Mouse (Mus musculus) midbrain, embryonic 15.5 days (tissue): ENCODE results near the gene Flt3l. TPM values are rescaled to one million over a fixed set of nuclear protein-coding genes. Genes with fewer than 3 reads are reported as not detected.
A peak's percentile ranks its signal among the peaks of the same experiment; 100 is the strongest.

Experiments
- ATAC-seq: fragments of 200-750 bp; cut with Nextera tagmentation; replicated peaks from 2 replicates; pipeline ENCODE4 v1.8.0; 2017; ENCODE audit warnings: moderate TSS enrichment
- H3K27ac ChIP-seq: fragments of 300-500 bp; sonication (generic); 2 replicates; pipeline ENCODE4 v1.5.1; 2015; ENCODE audit warnings: mild to moderate bottlenecking, inconsistent platforms
- H3K27me3 ChIP-seq: fragments of 300-500 bp; sonication (generic); replicated peaks from 2 replicates; pipeline ENCODE4 v1.6.1; 2015; ENCODE audit warnings: inconsistent platforms
- H3K36me3 ChIP-seq: fragments of 300-500 bp; sonication (generic); replicated peaks from 2 replicates; pipeline ENCODE4 v1.6.1; 2015; ENCODE audit warnings: inconsistent platforms
- H3K4me1 ChIP-seq: fragments of 300-500 bp; sonication (generic); 2 replicates; pipeline ENCODE4 v1.6.1; 2015; ENCODE audit warnings: inconsistent platforms
- H3K4me2 ChIP-seq: fragments of 300-500 bp; sonication (generic); 2 replicates; pipeline ENCODE4 v1.6.1; 2015; ENCODE audit warnings: inconsistent platforms, mild to moderate bottlenecking, moderate library complexity
- H3K4me3 ChIP-seq: fragments of 300-500 bp; sonication (generic); 2 replicates; pipeline ENCODE4 v1.5.1; 2015; ENCODE audit warnings: mild to moderate bottlenecking, inconsistent platforms
- H3K9ac ChIP-seq: fragments of 300-500 bp; sonication (generic); 2 replicates; pipeline ENCODE4 v1.6.1; 2015; ENCODE audit warnings: mild to moderate bottlenecking, inconsistent platforms
- H3K9me3 ChIP-seq: fragments of 300-500 bp; sonication (generic); 2 replicates; pipeline ENCODE4 v1.6.1; 2016; ENCODE audit warnings: inconsistent platforms
- WGBS: fragments of 180-500 bp; shearing (Covaris S2); methylation state at CpG from one replicate; pipeline ENCODE4 v1.1.7; 2015; ENCODE audit warnings: mixed read lengths; 5-methylcytosine and 5-hydroxymethylcytosine counted together
- polyA plus RNA-seq: library from polyadenylated mRNA; unstranded; fragments of >200 nt; fragmentation: Nextera tagmentation; extraction: Ambion mirVana; gene quantifications from 2 replicates; pipeline ENCODE4 v1.2.1, GENCODE M21; 2015

Flt3l gene
- 2.1 and 2.3 TPM in 2 replicates for polyA plus RNA-seq

GRCm38 (mm10) chr7:45135993-45136567 is at the start of gene Flt3l, which contains the start of gene Gm45713:
Gene Flt3l, minus strand, starts transcription at chr7:45136432.
Gene Gm45713, minus strand, starts transcription at chr7:45136231.
- Histone ChIP-seq H3K27me3 (no peaks in the 10 kb centered on the region), H3K4me2 (peak within 1 kb of the TSS; percentile 61), H3K36me3 (no peaks in the 10 kb centered on the region), H3K9me3 (no peaks in the 10 kb centered on the region), H3K4me3 (peak within 1 kb of the TSS; percentile 38), H3K4me1 (peaks cover 8% of the 10 kb centered on the region; the same call in 1 of the 2 replicates), H3K9ac (peak within 1 kb of the TSS; percentile 41; the same call in 1 of the 2 replicates), H3K27ac (no peak within 1 kb of the TSS)
- ATAC-seq: peak; percentile 79
- 4% methylated on average over 29 of the region's 29 CpGs for WGBS

GRCm38 (mm10) chr7:45185921-45186320 is 49.7 kb upstream of the Flt3l start:
- Histone ChIP-seq H3K4me3 (no peak overlapping the region), H3K9ac (no peak overlapping the region), H3K9me3 (no peaks in the 10 kb centered on the region), H3K27ac (no peak overlapping the region), H3K27me3 (peaks cover 48% of the 10 kb centered on the region), H3K4me1 (peaks cover 23% of the 10 kb centered on the region), H3K4me2 (no peak overlapping the region), H3K36me3 (no peaks in the 10 kb centered on the region)
- WGBS: 59% methylated on average over 7 of the region's 7 CpGs
- no peak for ATAC-seq

GRCm38 (mm10) chr7:45183672-45184071 is 47.4 kb upstream of the Flt3l start:
- Histone ChIP-seq H3K4me1 (peaks cover 24% of the 10 kb centered on the region), H3K36me3 (no peaks in the 10 kb centered on the region), H3K9ac (no peak overlapping the region), H3K27me3 (peaks cover 70% of the 10 kb centered on the region), H3K27ac (no peak overlapping the region), H3K4me3 (no peak overlapping the region), H3K4me2 (no peak overlapping the region), H3K9me3 (no peaks in the 10 kb centered on the region)
- no peak for ATAC-seq
- WGBS: 65% methylated on average over 7 of the region's 7 CpGs

- Histone ChIP-seq H3K4me3 (peak overlapping the region; percentile 37), H3K36me3 (no peaks in the 10 kb centered on the region), H3K27ac (no peak overlapping the region), H3K27me3 (peaks cover 81% of the 10 kb centered on the region), H3K9me3 (no peaks in the 10 kb centered on the region), H3K9ac (peak overlapping the region; percentile 25; the same call in 1 of the 2 replicates), H3K4me1 (peaks cover 24% of the 10 kb centered on the region), H3K4me2 (peak overlapping the region; percentile 62)
- no peak; the same call in 1 of the 2 replicates for ATAC-seq
- whole genome bisulfite sequencing: 17% methylated on average over 11 of the region's 11 CpGs
Measured at GRCm38 (mm10) chr7:45182606-45183005, 46.4 kb upstream of the Flt3l start.

GRCm38 (mm10) chr7:45182199-45182601 is 46.0 kb upstream of the Flt3l start:
- H3K36me3 ChIP-seq: no peaks in the 10 kb centered on the region
- peaks cover 24% of the 10 kb centered on the region for H3K4me1 ChIP-seq
- H3K9ac ChIP-seq: peak overlapping the region; percentile 25; the same call in 1 of the 2 replicates
- H3K4me3 ChIP-seq: peak overlapping the region; percentile 37
- no peak overlapping the region for H3K27ac ChIP-seq
- H3K9me3 ChIP-seq: no peaks in the 10 kb centered on the region
- H3K4me2 ChIP-seq: peak overlapping the region; percentile 62
- under 1% methylated on average over 34 of the region's 34 CpGs for WGBS
- peak; percentile 84 for ATAC-seq
- peaks cover 85% of the 10 kb centered on the region for H3K27me3 ChIP-seq

- ATAC-seq: no peak; the same call in 1 of the 2 replicates
- WGBS: 3% methylated on average over 34 of the region's 35 CpGs
Measured at GRCm38 (mm10) chr7:45181540-45181939, 45.3 kb upstream of the Flt3l start.

GRCm38 (mm10) chr7:45180896-45181477 is 44.8 kb upstream of the Flt3l start, which contains the start of gene Pth2:
Gene Pth2, plus strand, starts transcription at chr7:45180995.
- H3K9ac ChIP-seq: peak within 1 kb of the TSS; percentile 2; the same call in 1 of the 2 replicates
- WGBS: 18% methylated on average over 20 of the region's 20 CpGs
- peak within 1 kb of the TSS; percentile 37 for H3K4me3 ChIP-seq
- peaks cover 30% of the 10 kb centered on the region for H3K4me1 ChIP-seq
- no peak for ATAC-seq
- no peaks in the 10 kb centered on the region for H3K36me3 ChIP-seq
- peaks cover 96% of the 10 kb centered on the region for H3K27me3 ChIP-seq
- H3K4me2 ChIP-seq: peak within 1 kb of the TSS; percentile 62
- no peak within 1 kb of the TSS for H3K27ac ChIP-seq
- no peaks in the 10 kb centered on the region for H3K9me3 ChIP-seq

More at GRCm38 (mm10) chr7:45181540-45181939, 45.3 kb upstream of the Flt3l start:
- H3K4me1 ChIP-seq: peaks cover 24% of the 10 kb centered on the region
- H3K27ac ChIP-seq: no peak overlapping the region
- no peaks in the 10 kb centered on the region for H3K9me3 ChIP-seq
- H3K27me3 ChIP-seq: peaks cover 90% of the 10 kb centered on the region
- H3K36me3 ChIP-seq: no peaks in the 10 kb centered on the region
- peak overlapping the region; percentile 37 for H3K4me3 ChIP-seq
- peak overlapping the region; percentile 2; the same call in 1 of the 2 replicates for H3K9ac ChIP-seq
- H3K4me2 ChIP-seq: peak overlapping the region; percentile 62

GRCm38 (mm10) chr7:45179469-45179868 is 43.2 kb upstream of the Flt3l start, which contains the start of gene Gfy:
Gene Gfy, minus strand, starts transcription at chr7:45179569.
- H3K9ac ChIP-seq: no peak within 1 kb of the TSS
- no peak within 1 kb of the TSS for H3K4me3 ChIP-seq
- no peak within 1 kb of the TSS for H3K4me2 ChIP-seq
- H3K4me1 ChIP-seq: peaks cover 33% of the 10 kb centered on the region
- no peaks in the 10 kb centered on the region for H3K9me3 ChIP-seq
- no peaks in the 10 kb centered on the region for H3K36me3 ChIP-seq
- 23% methylated on average over 7 of the region's 7 CpGs for WGBS
- no peak within 1 kb of the TSS for H3K27ac ChIP-seq
- peaks cover 99% of the 10 kb centered on the region for H3K27me3 ChIP-seq
- ATAC-seq: no peak

GRCm38 (mm10) chr7:45178550-45178949 is 42.3 kb upstream of the Flt3l start:
- Histone ChIP-seq H3K36me3 (no peaks in the 10 kb centered on the region), H3K4me3 (no peak overlapping the region), H3K4me1 (peaks cover 33% of the 10 kb centered on the region), H3K9ac (no peak overlapping the region), H3K9me3 (no peaks in the 10 kb centered on the region), H3K4me2 (no peak overlapping the region), H3K27ac (no peak overlapping the region), H3K27me3 (peaks cover 96% of the 10 kb centered on the region)
- 24% methylated on average over 7 of the region's 7 CpGs for WGBS
- no peak for ATAC-seq

GRCm38 (mm10) chr7:45176356-45176755 is 40.1 kb upstream of the Flt3l start:
- Histone ChIP-seq H3K4me1 (peaks cover 19% of the 10 kb centered on the region), H3K9me3 (no peaks in the 10 kb centered on the region), H3K36me3 (no peaks in the 10 kb centered on the region), H3K9ac (0 out of 2 replicates have a peak overlapping the region, but pooled peaks have one; percentile 4), H3K27me3 (peaks cover 80% of the 10 kb centered on the region), H3K27ac (no peak overlapping the region), H3K4me2 (peak overlapping the region; percentile 35), H3K4me3 (peak overlapping the region; percentile 18)
- WGBS: 4% methylated on average over 28 of the region's 31 CpGs
- no peak for ATAC-seq

- H3K9ac ChIP-seq: 0 out of 2 replicates have a peak overlapping the region, but pooled peaks have one; percentile 4
- WGBS: 2% methylated on average over 23 of the region's 23 CpGs
Measured at GRCm38 (mm10) chr7:45175929-45176328, 39.7 kb upstream of the Flt3l start.

GRCm38 (mm10) chr7:45175398-45175797 is 39.2 kb upstream of the Flt3l start:
- Histone ChIP-seq H3K27me3 (peaks cover 71% of the 10 kb centered on the region), H3K27ac (no peak overlapping the region), H3K9me3 (no peaks in the 10 kb centered on the region), H3K4me3 (no peak overlapping the region), H3K9ac (no peak overlapping the region), H3K4me1 (peaks cover 14% of the 10 kb centered on the region), H3K4me2 (no peak overlapping the region), H3K36me3 (no peaks in the 10 kb centered on the region)
- 4% methylated on average over 13 of the region's 13 CpGs for WGBS
- no peak for ATAC-seq

More at GRCm38 (mm10) chr7:45175929-45176328, 39.7 kb upstream of the Flt3l start:
- no peak for ATAC-seq
- H3K4me3 ChIP-seq: peak overlapping the region; percentile 18
- H3K27me3 ChIP-seq: peaks cover 76% of the 10 kb centered on the region
- no peak overlapping the region for H3K27ac ChIP-seq
- peak overlapping the region; percentile 35 for H3K4me2 ChIP-seq
- peaks cover 15% of the 10 kb centered on the region for H3K4me1 ChIP-seq
- no peaks in the 10 kb centered on the region for H3K36me3 ChIP-seq
- H3K9me3 ChIP-seq: no peaks in the 10 kb centered on the region
